Mouse (Mus musculus): ENCODE results near the gene Mettl13. TPM values are rescaled to one million over a fixed set of nuclear protein-coding genes. Genes with fewer than 3 reads are reported as not detected.

The Mettl13 gene
- polyA plus RNA-seq, 1 experiment, result 18.0 TPM

DNA sequence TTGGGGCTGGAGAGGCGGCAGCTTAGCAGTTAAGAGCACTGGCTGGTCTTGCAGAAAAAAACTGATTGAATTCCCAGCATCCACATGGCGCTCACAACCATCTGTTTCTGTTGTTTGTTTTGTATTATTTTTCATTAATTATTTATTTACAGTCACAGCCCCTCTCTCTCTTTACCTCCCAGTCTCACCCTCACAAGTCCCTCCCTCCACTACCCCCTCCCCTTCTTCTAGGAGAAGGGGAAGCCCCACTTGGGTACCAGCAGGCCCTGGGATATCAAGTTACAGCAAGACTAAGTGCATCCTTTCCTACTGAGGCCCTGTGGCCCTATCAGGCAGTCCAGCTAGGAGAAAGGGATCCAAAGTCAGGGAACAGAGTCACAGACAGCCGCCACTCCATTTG is 19.0 kb upstream of the Mettl13 start:
- TF ChIP-seq CTCF (IDR thresholded peaks at IDR 0.05; ENCODE audit: borderline replicate concordance, extremely low read depth, insufficient read depth, insufficient read length) (no peak), POLR2A (IDR thresholded peaks at IDR 0.05; ENCODE audit: borderline replicate concordance, extremely low read depth, insufficient read depth, insufficient read length, poor library complexity, severe bottlenecking) (no peak)

GRCm38 (mm10) chr1:162564992-162565391 is 16.6 kb upstream of the Mettl13 start:
- no peak for DNase-seq (ENCODE audit: low read depth)
- no peak for TF ChIP-seq POLR2A (IDR thresholded peaks at IDR 0.05; ENCODE audit: borderline replicate concordance, extremely low read depth, insufficient read depth, insufficient read length, poor library complexity, severe bottlenecking)
- no peak for TF ChIP-seq CTCF (IDR thresholded peaks at IDR 0.05; ENCODE audit: borderline replicate concordance, extremely low read depth, insufficient read depth, insufficient read length)

More for the DNA sequence above, 19.0 kb upstream of the Mettl13 start:
- peak; percentile 12 for DNase-seq (ENCODE audit: low read depth)

DNA sequence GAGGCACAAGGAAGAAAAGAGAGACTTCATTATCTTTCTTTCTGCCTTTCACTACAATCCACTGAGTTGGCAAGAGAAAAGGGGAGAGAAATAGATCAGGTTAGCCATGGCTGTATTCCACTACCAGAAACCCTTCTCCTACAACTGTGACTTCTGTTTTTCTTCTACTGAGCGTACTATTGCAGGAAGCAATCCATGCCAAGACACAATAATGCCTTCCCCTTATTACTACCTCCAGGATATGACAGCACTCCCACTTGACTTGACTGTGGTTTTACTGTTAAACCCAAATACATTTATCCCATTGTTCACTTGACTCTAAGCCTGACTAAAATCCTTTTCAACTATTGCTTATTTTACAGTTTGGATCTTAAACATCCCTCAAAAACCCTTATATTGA is 14.9 kb upstream of the Mettl13 start:
- no peak for DNase-seq (ENCODE audit: low read depth)

DNA sequence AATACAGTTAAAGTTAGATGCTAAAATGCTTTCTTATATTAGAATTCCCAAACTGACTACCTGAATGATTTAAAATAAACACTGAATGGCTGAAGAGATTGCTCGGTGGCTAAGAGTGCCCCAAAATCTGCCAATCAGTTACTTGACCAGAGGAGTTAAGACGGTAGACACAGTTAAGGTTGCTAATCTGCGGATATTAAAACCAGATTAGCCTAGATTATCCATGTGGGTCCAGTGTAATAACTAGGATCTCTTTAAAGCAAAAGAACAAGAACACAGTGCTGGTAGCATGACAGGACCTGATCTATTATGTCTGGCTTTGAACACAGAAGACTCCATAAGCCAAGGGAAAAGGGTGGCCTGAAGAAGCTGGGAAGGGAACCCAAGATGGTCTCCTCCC is 5.8 kb upstream of the Mettl13 start:
- no peak for TF ChIP-seq CTCF (IDR thresholded peaks at IDR 0.05; ENCODE audit: borderline replicate concordance, extremely low read depth, insufficient read depth, insufficient read length)
- TF ChIP-seq POLR2A (IDR thresholded peaks at IDR 0.05; ENCODE audit: borderline replicate concordance, extremely low read depth, insufficient read depth, insufficient read length, poor library complexity, severe bottlenecking), result no peak
- DNase-seq (ENCODE audit: low read depth), result no peak

More for the DNA sequence above, 14.9 kb upstream of the Mettl13 start:
- TF ChIP-seq CTCF (IDR thresholded peaks at IDR 0.05; ENCODE audit: borderline replicate concordance, extremely low read depth, insufficient read depth, insufficient read length) (no peak), POLR2A (IDR thresholded peaks at IDR 0.05; ENCODE audit: borderline replicate concordance, extremely low read depth, insufficient read depth, insufficient read length, poor library complexity, severe bottlenecking) (no peak)

DNA sequence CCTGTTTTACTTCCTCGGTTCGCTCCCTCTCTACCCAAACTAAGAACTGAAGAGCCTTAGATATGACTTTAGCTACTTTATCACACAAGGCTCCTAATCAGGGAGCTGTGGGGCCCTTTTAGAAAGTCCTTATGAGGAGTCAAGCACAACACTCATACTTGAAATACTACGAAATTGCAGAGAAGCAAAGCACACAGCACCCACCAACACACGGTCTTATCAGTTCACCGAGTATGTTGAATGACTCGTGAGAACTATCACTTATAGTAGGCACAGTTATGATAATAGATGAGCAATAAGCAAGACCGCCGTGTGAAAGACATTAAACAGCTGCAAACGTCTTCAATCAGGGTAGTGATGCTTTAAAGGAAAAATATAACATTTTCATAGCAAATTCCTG is 4.6 kb upstream of the Mettl13 start:
- DNase-seq (ENCODE audit: low read depth), result no peak
- no peak for TF ChIP-seq CTCF (IDR thresholded peaks at IDR 0.05; ENCODE audit: borderline replicate concordance, extremely low read depth, insufficient read depth, insufficient read length)

DNA sequence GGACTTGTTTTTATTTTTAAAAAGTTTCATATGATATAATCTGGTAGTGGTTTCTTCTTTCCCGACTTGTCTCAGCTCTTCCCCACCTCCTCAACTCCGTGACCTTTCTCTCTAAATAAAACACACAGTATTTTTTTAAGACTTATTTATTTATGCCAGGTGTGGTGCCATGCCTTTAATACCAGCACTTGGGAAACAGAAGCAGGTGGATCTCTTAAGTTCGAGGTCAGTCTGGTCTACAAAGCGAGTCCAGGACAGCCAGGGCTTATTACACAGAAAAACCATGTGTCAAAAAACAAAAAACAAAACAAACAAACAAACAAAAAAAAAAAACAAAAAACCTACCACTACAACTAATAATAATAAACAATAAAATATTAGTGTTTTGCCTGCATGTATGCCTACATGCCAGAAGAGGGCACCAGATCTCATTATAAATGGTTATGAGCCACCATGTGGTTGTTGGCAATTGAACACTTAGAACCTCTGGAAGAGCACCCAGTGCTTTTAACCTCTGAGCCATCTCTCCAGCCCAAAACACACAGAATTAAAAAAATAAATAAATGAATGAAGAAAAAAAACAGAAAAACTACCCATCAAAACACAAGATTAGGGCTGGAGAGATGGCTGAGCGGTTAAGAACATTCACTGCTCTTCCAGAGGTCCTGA is 1.4 kb upstream of the Mettl13 start:
- peak; percentile 68 for DNase-seq (ENCODE audit: low read depth)
- peak; percentile 48; the same call in 1 of the 2 replicates for TF ChIP-seq CTCF (IDR thresholded peaks at IDR 0.05; ENCODE audit: borderline replicate concordance, extremely low read depth, insufficient read depth, insufficient read length)
- TF ChIP-seq POLR2A (IDR thresholded peaks at IDR 0.05; ENCODE audit: borderline replicate concordance, extremely low read depth, insufficient read depth, insufficient read length, poor library complexity, severe bottlenecking), result no peak

GRCm38 (mm10) chr1:162548917-162549613 is 714 bp upstream of the Mettl13 start:
- TF ChIP-seq CTCF (IDR thresholded peaks at IDR 0.05; ENCODE audit: borderline replicate concordance, extremely low read depth, insufficient read depth, insufficient read length) (no peak), POLR2A (IDR thresholded peaks at IDR 0.05; ENCODE audit: borderline replicate concordance, extremely low read depth, insufficient read depth, insufficient read length, poor library complexity, severe bottlenecking) (no peak)
- DNase-seq (ENCODE audit: low read depth), result no peak

- TF ChIP-seq POLR2A (IDR thresholded peaks at IDR 0.05; ENCODE audit: borderline replicate concordance, extremely low read depth, insufficient read depth, insufficient read length, poor library complexity, severe bottlenecking) (no peak), CTCF (IDR thresholded peaks at IDR 0.05; ENCODE audit: borderline replicate concordance, extremely low read depth, insufficient read depth, insufficient read length) (no peak)
- DNase-seq (ENCODE audit: low read depth), result peak; percentile 8
Observed at GRCm38 (mm10) chr1:162547607-162548006, 744 bp downstream of the Mettl13 start.

GRCm38 (mm10) chr1:162543231-162543630 is 5.1 kb downstream of the Mettl13 start:
- no peak for DNase-seq (ENCODE audit: low read depth)
- no peak for TF ChIP-seq CTCF (IDR thresholded peaks at IDR 0.05; ENCODE audit: borderline replicate concordance, extremely low read depth, insufficient read depth, insufficient read length)
- no peak for TF ChIP-seq POLR2A (IDR thresholded peaks at IDR 0.05; ENCODE audit: borderline replicate concordance, extremely low read depth, insufficient read depth, insufficient read length, poor library complexity, severe bottlenecking)

- TF ChIP-seq CTCF (IDR thresholded peaks at IDR 0.05; ENCODE audit: borderline replicate concordance, extremely low read depth, insufficient read depth, insufficient read length), result no peak
- no peak for DNase-seq (ENCODE audit: low read depth)
Observed at GRCm38 (mm10) chr1:162533766-162534560, 14.4 kb downstream of the Mettl13 start.

DNA sequence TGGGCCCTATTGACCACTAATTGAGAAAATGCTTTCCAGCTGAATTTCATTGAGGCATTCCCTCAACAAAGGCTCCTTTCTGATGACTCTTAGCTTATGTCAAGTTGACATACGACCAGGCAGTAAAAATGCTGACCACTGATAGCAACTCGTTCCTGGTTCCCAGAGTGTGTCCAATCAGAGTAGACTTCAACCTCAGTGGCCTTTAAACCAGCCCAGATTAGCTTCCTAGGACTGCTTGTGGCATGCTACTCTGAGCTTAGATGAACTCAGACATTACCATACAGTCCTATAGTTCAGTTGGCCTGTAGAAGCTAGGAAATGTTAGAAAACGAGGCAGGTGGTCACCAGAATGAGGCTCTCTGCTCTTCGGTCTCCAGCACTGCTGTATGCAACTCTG is 16.0 kb downstream of the Mettl13 start:
- DNase-seq (ENCODE audit: low read depth), result no peak
- TF ChIP-seq CTCF (IDR thresholded peaks at IDR 0.05; ENCODE audit: borderline replicate concordance, extremely low read depth, insufficient read depth, insufficient read length) (no peak), POLR2A (IDR thresholded peaks at IDR 0.05; ENCODE audit: borderline replicate concordance, extremely low read depth, insufficient read depth, insufficient read length, poor library complexity, severe bottlenecking) (no peak)
